Mouse (Mus musculus) left cerebral cortex, postnatal 14 days (tissue): ENCODE results near the gene Arhgap42. TPM values are rescaled to one million over a fixed set of nuclear protein-coding genes. Genes with fewer than 3 reads are reported as not detected.
A peak's percentile ranks its signal among the peaks of the same experiment; 100 is the strongest.

Source experiments
- DNase-seq, 2 experiments: peaks; one replicate each; pipeline ENCODE4 v3.0.0; 2021 to 2022; ENCODE audit warnings: low spot score in 2 of 2, mixed read lengths in 1 of 2
- intact Hi-C: fragments of 180-260 bp; cut with DNase I; formaldehyde crosslinking; loops from one replicate; pipeline ENCODE4 v1.15.1; 2025
- total RNA-seq, 2 experiments: library from RNA; stranded (reverse); gene quantifications; 2 replicates each; pipeline ENCODE4 v1.2.3; 2021

The Arhgap42 gene
- total RNA-seq, 2 experiments from 2014 or later: 9.8 to 10.9 TPM

GRCm38 (mm10) chr9:9093096-9093495 lies 145.8 kb downstream of the Arhgap42 start:
- intact Hi-C loops: no loop called here

DNA sequence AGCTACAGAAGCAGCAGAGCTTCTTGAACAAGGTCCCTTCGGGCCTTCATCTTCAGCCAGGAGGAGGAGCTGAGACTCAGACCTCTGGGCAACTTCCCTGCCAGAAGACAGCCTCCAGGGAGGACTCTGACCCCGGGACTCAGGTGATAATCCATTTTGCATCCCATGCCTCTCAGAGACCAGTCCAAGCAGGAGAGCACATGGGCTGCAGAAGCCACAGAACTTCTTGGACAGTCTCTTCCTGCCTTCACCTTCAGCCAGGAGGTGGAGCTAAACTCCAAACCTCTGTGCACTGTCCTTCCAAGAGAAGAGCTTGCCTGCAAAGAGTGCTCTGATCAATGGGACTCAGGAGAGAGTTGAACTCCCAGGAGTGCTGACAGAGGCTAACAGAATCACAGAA lies 155.5 kb downstream of the Arhgap42 start:
- DNase-seq: no peak
- intact Hi-C loops: no loop called here

More at GRCm38 (mm10) chr9:9093096-9093495, 145.8 kb downstream of the Arhgap42 start:
- DNase-seq: no peak

DNA sequence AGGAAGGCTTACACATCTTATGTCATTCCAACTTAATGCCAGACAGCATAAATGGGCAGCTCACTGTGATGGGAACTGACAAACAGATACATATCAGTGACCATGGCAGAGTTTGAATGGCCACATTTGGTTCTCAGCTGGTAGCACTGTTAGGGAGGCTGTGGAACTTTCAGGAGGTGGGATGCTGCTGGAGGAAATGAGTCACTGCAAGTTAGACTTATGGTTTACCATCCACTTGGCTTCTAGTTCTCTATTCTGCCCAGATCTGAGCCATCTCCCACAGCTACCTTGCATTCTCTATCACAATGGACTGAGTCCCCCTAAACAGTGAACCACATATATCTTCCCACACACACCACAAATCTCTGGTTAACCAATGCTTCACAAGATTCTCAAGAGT lies 186.0 kb downstream of the Arhgap42 start:
- DNase-seq: no peak
- intact Hi-C loops: no loop called here

- intact Hi-C loops: loop anchor here (1.0 kb wide), 1 partner anchor 324 kb away; no protein-coding TSS in a partner anchor
- peak; percentile 48 to 57 for DNase-seq
Observed at GRCm38 (mm10) chr9:9051184-9051583, 187.7 kb downstream of the Arhgap42 start.

DNA sequence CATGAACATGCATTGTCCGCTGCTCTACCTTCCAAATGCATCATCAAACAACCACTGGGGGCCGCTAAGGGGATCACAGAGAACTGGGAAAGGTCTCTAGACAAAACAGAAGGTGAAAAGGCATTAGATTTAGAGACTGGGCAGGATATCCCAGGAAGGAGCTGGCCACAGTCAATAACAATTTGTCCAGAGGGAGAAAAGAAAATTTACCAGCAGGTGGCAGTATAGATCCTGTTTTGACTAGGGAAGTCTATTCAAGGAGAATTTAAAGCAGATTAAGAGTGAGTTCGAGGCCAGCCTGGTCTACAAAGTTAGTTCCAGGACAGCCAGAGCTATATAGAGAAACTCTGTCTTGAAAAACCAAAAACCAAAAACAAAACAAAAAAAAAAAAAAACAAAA lies 189.7 kb downstream of the Arhgap42 start:
- intact Hi-C loops: no loop called here
- DNase-seq: peak; percentile 13 to 18

- peak; percentile 7 to 19 for DNase-seq
- intact Hi-C loops: no loop called here
Observed at GRCm38 (mm10) chr9:9041009-9041408, 197.9 kb downstream of the Arhgap42 start.

DNA sequence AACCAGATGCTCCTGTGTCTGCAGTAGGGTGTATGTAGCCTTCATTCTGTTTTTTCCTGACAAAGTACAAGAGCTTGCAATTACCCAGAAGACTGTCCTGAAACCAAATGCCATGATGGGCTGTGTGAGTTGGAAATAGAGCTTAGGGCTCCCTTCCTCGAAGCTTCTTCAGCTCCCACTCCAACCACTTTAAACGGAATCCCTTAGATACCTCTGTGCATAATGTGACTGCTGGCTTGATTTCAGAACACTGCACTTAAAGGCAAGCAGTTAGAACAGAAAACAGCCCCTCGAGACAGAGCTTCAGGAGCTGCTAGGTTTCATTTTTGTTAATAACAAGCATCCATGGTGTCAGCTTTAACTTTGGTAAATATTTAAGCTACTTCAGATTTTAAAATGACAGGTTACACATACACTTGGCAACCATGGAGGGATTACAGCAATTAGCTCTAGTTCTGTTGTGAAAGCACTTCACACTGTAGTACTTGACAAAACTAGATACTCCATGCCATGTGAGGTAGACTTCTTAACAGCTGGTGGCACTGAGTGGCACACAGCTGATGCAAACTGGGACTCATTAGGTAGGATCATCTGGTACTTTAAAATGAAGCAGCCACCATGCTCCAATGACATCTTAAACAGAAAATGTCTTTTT lies 201.8 kb downstream of the Arhgap42 start:
- intact Hi-C loops: no loop called here
- DNase-seq: peak in 1 of 2 experiments; percentile 33

GRCm38 (mm10) chr9:9027904-9028303 lies 211.0 kb downstream of the Arhgap42 start:
- intact Hi-C loops: no loop called here
- no peak for DNase-seq

DNA sequence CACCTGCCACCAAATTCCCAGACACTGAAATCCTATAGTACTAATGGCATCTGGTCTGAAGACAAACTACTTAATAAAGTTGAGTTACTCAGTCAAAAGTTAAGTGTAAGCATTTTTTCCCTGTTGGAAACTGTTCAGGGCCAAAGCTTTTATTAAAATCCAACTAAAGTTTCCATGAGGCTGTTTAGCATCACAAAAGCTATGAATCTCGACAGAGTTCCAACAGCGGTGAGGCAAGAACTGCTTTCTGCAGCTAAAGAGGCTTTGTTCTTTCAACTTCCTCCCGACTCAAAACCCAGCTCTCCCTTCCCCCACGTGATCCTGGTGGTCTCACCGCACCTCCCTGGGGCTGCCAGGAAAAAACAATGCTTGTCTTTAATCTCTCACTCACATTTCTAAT lies 211.5 kb downstream of the Arhgap42 start:
- intact Hi-C loops: no loop called here

GRCm38 (mm10) chr9:9015108-9015507 lies 223.8 kb downstream of the Arhgap42 start:
- no peak for DNase-seq
- intact Hi-C loops: no loop called here

More for the DNA sequence above, 211.5 kb downstream of the Arhgap42 start:
- no peak for DNase-seq

- intact Hi-C loops: no loop called here
- DNase-seq: peak in 1 of 2 experiments; percentile 30
Observed at GRCm38 (mm10) chr9:9001170-9001569, 237.7 kb downstream of the Arhgap42 start.

DNA sequence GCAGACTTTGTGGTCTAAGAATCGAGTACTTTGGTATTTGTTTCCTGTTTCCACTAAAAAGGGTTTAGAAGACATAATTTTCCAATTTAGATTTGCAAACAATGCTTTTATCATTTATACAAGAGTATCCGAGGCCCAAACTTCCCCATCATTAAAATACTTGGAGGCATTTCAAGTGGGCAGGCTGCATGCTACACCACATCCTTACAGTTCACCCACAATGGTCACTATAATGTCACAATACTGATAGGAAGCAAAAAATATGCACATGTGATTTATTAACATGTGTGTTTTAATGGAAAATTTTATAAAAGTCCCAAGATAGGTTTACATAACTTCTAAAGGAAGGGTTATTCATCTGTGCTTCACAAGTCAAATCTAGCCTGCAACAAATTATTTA lies 242.4 kb downstream of the Arhgap42 start:
- no peak for DNase-seq
- intact Hi-C loops: no loop called here

DNA sequence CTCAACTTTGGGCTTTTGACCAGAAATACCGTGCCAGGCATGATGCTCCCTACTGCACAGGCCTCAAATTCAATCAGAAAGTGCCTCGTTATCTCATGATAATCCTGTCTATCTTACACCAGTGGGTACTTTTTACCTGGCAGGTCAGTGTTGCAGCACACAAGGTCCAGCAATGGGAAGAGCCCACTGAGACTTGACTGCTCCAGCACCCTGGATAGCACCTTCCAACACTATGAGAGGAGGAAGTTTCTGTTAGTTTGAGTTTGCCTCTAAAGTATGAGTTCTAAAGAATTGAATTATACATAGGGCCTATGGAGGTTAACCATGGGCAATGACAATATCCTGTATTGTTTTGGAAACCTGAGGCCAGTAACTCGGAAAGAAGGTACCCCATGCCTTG lies 256.6 kb downstream of the Arhgap42 start:
- DNase-seq: no peak
- intact Hi-C loops: no loop called here

GRCm38 (mm10) chr9:8977775-8978174 lies 261.1 kb downstream of the Arhgap42 start:
- intact Hi-C loops: no loop called here
- DNase-seq: peak; percentile 71 to 73

GRCm38 (mm10) chr9:8971491-8971890 lies 267.4 kb downstream of the Arhgap42 start, which contains the start of gene Gm16485:
Gene Gm16485, plus strand, starts transcription at chr9:8971791.
- intact Hi-C loops: no loop called here
- DNase-seq: no peak

GRCm38 (mm10) chr9:8970240-8970639 lies 268.7 kb downstream of the Arhgap42 start:
- intact Hi-C loops: no loop called here
- no peak for DNase-seq

- peak; percentile 41 to 51 for DNase-seq
- intact Hi-C loops: loop anchor here (2.0 kb wide), 1 partner anchor 264 kb away; no protein-coding TSS in a partner anchor
Observed at GRCm38 (mm10) chr9:8964512-8965133, 274.3 kb downstream of the Arhgap42 start.

GRCm38 (mm10) chr9:8953306-8953705 lies 285.6 kb downstream of the Arhgap42 start:
- no peak for DNase-seq
- intact Hi-C loops: no loop called here
